Mouse (Mus musculus): ENCODE data around the gene Hspbp1. TPM values are rescaled to one million over a fixed set of nuclear protein-coding genes. Genes with fewer than 3 reads are reported as not detected.

Hspbp1 gene
- polyA plus RNA-seq, 1 experiment from 2014 or later, result 112 TPM

DNA sequence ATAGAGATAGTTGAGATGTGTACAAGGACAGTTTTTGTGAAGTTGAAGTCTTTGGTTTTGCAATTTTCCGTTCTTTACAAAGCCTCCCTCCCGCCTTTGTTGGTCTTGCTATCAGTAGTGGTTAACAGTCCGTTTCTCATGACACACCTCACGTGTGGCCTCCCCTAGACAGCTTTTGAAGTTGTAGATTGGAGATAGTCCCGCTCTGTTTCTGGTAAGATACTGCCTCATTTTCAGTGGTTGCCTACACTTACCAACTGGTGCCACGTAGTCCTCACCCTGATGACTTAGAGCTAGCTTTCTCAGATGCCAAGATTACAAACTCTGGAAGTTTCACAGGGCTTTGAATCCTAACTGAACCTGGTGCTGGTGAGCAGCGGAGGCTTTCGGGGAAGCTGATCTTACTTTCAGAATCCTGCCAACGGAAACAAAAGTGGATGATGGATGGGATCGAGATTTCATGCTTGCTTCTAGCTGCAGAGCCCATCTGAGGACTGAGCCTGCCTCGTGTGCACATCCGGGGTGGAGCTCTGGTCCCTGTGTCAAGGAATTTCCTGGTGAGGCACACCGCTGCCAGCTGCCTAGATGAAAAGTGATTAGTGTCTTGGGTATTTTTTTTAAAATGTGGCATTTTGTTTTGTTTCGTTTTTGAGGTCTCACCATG, 71.0 kb downstream of the Hspbp1 start:
- H3K9me3 ChIP-seq (ENCODE audit: control insufficient read depth, low read length), result no peaks in the 10 kb centered on the region
- no peaks in the 10 kb centered on the region for H3K27me3 ChIP-seq (ENCODE audit: control insufficient read depth, insufficient read depth, low read length)
- H3K4me1 ChIP-seq (replicated peaks; ENCODE audit: control insufficient read depth, insufficient read depth, low read length), result no peaks in the 10 kb centered on the region
- no peaks in the 10 kb centered on the region for H3K36me3 ChIP-seq (ENCODE audit: control insufficient read depth, insufficient read depth, low read length)
- no peak overlapping the region for H3K27ac ChIP-seq (ENCODE audit: low read depth, low read length)
- H3K4me2 ChIP-seq (replicated peaks; ENCODE audit: low read depth, low read length), result no peak overlapping the region
- H3K4me3 ChIP-seq (ENCODE audit: low read depth, low read length), result no peak overlapping the region
- no peak for ATAC-seq (ENCODE audit: low FRiP score)
- peak; percentile 20 for DNase-seq (ENCODE audit: low spot score)
- 60% methylated on average over 14 of the region's 14 CpGs for WGBS
- H3K9ac ChIP-seq (ENCODE audit: low read depth, low read length), result no peak overlapping the region

DNA sequence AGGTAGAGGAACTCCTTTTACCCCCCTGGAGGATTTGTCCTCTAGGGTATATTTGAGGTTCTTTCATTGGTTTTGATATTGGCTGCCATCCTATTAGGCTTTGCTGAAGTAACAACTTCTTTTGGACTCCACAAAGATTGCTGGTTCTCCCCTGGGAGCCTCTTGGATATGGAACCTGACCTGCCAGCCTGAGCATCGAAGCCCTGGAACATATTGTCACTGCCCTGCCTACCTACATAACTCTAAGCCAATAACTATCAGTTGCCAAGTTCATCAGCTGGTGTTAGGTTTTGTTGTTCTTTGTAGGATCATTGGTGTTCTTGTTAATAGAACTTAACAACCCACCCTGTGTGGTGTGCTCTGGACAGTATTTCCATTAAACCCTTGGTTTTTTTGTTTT, 71.9 kb downstream of the Hspbp1 start:
- H3K4me2 ChIP-seq (replicated peaks; ENCODE audit: low read depth, low read length), result no peak overlapping the region
- H3K4me3 ChIP-seq (ENCODE audit: low read depth, low read length), result no peak overlapping the region
- H3K27me3 ChIP-seq (ENCODE audit: control insufficient read depth, insufficient read depth, low read length), result no peaks in the 10 kb centered on the region
- H3K27ac ChIP-seq (ENCODE audit: low read depth, low read length), result no peak overlapping the region
- no peak for DNase-seq (ENCODE audit: low spot score)
- no peak for ATAC-seq (ENCODE audit: low FRiP score)
- H3K4me1 ChIP-seq (replicated peaks; ENCODE audit: control insufficient read depth, insufficient read depth, low read length), result no peaks in the 10 kb centered on the region
- no peaks in the 10 kb centered on the region for H3K9me3 ChIP-seq (ENCODE audit: control insufficient read depth, low read length)
- no peaks in the 10 kb centered on the region for H3K36me3 ChIP-seq (ENCODE audit: control insufficient read depth, insufficient read depth, low read length)
- no peak overlapping the region for H3K9ac ChIP-seq (ENCODE audit: low read depth, low read length)
- WGBS, result 60% methylated on average over 1 of the region's 1 CpGs

DNA sequence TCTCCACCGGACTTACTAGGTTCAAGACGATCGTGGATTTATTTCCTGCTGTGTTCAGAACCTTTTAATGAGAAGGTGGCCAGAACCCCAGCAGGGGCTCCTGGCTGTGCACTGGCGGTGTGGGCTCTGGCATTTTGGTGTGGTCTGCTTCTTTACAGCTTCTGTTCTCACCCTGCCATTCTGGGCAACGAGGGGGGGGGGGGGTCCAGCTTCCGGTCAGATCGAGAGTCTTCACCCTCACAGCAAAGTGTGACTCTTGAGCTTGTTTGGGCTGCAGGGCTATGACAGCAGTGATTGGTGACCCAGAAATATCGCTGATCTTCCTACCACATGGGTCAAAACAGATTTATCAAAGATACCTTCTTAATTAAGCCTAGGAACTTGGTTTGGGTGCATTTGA, 72.5 kb downstream of the Hspbp1 start:
- Histone ChIP-seq H3K27ac (ENCODE audit: low read depth, low read length) (no peak overlapping the region), H3K9me3 (ENCODE audit: control insufficient read depth, low read length) (no peaks in the 10 kb centered on the region), H3K4me2 (replicated peaks; ENCODE audit: low read depth, low read length) (no peak overlapping the region; the same call in 1 of the 2 replicates), H3K36me3 (ENCODE audit: control insufficient read depth, insufficient read depth, low read length) (no peaks in the 10 kb centered on the region), H3K27me3 (ENCODE audit: control insufficient read depth, insufficient read depth, low read length) (no peaks in the 10 kb centered on the region), H3K4me1 (replicated peaks; ENCODE audit: control insufficient read depth, insufficient read depth, low read length) (no peaks in the 10 kb centered on the region), H3K9ac (ENCODE audit: low read depth, low read length) (no peak overlapping the region), H3K4me3 (ENCODE audit: low read depth, low read length) (no peak overlapping the region)
- DNase-seq (ENCODE audit: low spot score) (no peak), ATAC-seq (ENCODE audit: low FRiP score) (no peak)
- WGBS, result 65% methylated on average over 8 of the region's 8 CpGs

DNA sequence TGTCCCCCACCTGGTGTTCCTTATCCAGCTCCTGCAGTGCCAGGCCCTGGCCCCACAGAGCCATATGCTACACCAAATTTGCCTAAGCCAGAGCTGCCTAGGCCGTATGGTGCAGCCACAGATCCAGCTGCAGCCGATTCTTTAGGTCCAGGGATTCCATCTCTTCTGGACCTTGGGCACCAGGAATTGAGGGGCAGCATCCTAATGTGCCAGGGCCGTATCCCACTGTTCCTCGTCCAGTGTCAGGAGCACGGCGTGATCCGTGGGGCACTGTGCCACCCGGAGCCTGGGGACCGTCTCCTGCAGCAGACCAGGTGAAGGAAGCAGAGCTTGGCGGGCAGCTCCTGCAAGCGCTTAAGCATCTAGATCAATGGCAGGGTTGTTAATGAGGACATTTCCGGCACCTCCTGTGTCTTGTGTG, 72.9 kb downstream of the Hspbp1 start:
- DNase-seq (ENCODE audit: low spot score), result no peak
- 84% methylated on average over 12 of the region's 12 CpGs for WGBS
- no peak overlapping the region; the same call in 1 of the 2 replicates for H3K4me2 ChIP-seq (replicated peaks; ENCODE audit: low read depth, low read length)

DNA sequence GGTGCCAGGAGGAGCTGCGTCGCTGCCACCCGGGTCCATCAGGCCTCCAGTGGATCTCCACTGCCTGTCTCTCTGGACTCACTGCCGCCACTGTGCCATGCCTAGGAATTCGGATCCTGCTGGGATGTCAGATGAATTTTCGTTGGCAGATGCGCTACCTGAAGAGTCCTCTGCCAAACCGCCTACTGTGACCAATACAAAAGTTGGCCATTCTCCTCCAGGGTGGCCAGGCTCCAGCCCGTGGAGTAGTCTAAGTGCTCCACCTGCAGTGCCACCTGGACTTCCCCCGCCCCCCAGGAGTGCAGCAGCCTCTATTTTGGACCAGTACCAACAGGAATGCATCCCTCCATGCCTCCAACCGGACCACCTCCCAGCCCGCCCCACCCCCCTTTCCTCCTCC, 73.4 kb downstream of the Hspbp1 start:
- Histone ChIP-seq H3K4me1 (replicated peaks; ENCODE audit: control insufficient read depth, insufficient read depth, low read length) (no peaks in the 10 kb centered on the region), H3K9me3 (ENCODE audit: control insufficient read depth, low read length) (no peaks in the 10 kb centered on the region), H3K36me3 (ENCODE audit: control insufficient read depth, insufficient read depth, low read length) (no peaks in the 10 kb centered on the region), H3K9ac (ENCODE audit: low read depth, low read length) (no peak overlapping the region), H3K27me3 (ENCODE audit: control insufficient read depth, insufficient read depth, low read length) (no peaks in the 10 kb centered on the region), H3K4me2 (replicated peaks; ENCODE audit: low read depth, low read length) (no peak overlapping the region), H3K27ac (ENCODE audit: low read depth, low read length) (no peak overlapping the region), H3K4me3 (ENCODE audit: low read depth, low read length) (no peak overlapping the region)
- DNase-seq (ENCODE audit: low spot score) (no peak), ATAC-seq (ENCODE audit: low FRiP score) (no peak)
- WGBS, result 79% methylated on average over 12 of the region's 12 CpGs

More for the DNA sequence above, 72.9 kb downstream of the Hspbp1 start:
- Histone ChIP-seq H3K4me3 (ENCODE audit: low read depth, low read length) (no peak overlapping the region), H3K9me3 (ENCODE audit: control insufficient read depth, low read length) (no peaks in the 10 kb centered on the region), H3K27ac (ENCODE audit: low read depth, low read length) (no peak overlapping the region), H3K36me3 (ENCODE audit: control insufficient read depth, insufficient read depth, low read length) (no peaks in the 10 kb centered on the region), H3K4me1 (replicated peaks; ENCODE audit: control insufficient read depth, insufficient read depth, low read length) (no peaks in the 10 kb centered on the region), H3K27me3 (ENCODE audit: control insufficient read depth, insufficient read depth, low read length) (no peaks in the 10 kb centered on the region), H3K9ac (ENCODE audit: low read depth, low read length) (no peak overlapping the region)
- ATAC-seq (ENCODE audit: low FRiP score), result no peak

Other genes starting within 250 kb of the Hspbp1 start
- gene Rdh13, start 239.4 kb downstream of the Hspbp1 start, polyA plus RNA-seq (2014; fragmentation: Nextera tagmentation; extraction: Ambion mirVana), result 28.3 and 29.1 TPM in 2 replicates
- gene Eps8l1, start 224.4 kb downstream of the Hspbp1 start, polyA plus RNA-seq (2014; fragmentation: Nextera tagmentation; extraction: Ambion mirVana), result 4.6 and 4.9 TPM in 2 replicates
- 38.8 and 44.0 TPM in 2 replicates for gene Ppp1r12c, start 183.4 kb downstream of the Hspbp1 start, polyA plus RNA-seq (2014; fragmentation: Nextera tagmentation; extraction: Ambion mirVana)
- 18.1 and 27.4 TPM in 2 replicates for gene Tnnt1, start 168.7 kb downstream of the Hspbp1 start, polyA plus RNA-seq (2014; fragmentation: Nextera tagmentation; extraction: Ambion mirVana)
- 1.8 and 2.5 TPM in 2 replicates for gene Tnni3, start 160.8 kb downstream of the Hspbp1 start, polyA plus RNA-seq (2014; fragmentation: Nextera tagmentation; extraction: Ambion mirVana)
- 1.2 and 1.3 TPM in 2 replicates for gene Dnaaf3, start 152.6 kb downstream of the Hspbp1 start, polyA plus RNA-seq (2014; fragmentation: Nextera tagmentation; extraction: Ambion mirVana)
- 14.3 and 15.2 TPM in 2 replicates for gene Syt5, start 137.5 kb downstream of the Hspbp1 start, polyA plus RNA-seq (2014; fragmentation: Nextera tagmentation; extraction: Ambion mirVana)
- gene Ptprh, start 81.0 kb downstream of the Hspbp1 start, polyA plus RNA-seq (2014; fragmentation: Nextera tagmentation; extraction: Ambion mirVana), result 0.11 TPM in 1 of 2 replicates, not detected in the other
- gene Tmem86b, start 53.6 kb downstream of the Hspbp1 start, polyA plus RNA-seq (2014; fragmentation: Nextera tagmentation; extraction: Ambion mirVana), result 3.2 and 3.3 TPM in 2 replicates
- gene Ppp6r1, start 26.0 kb downstream of the Hspbp1 start, polyA plus RNA-seq (2014; fragmentation: Nextera tagmentation; extraction: Ambion mirVana), result 6.0 and 8.1 TPM in 2 replicates
- 3.1 and 5.1 TPM in 2 replicates for gene Brsk1, start 5.5 kb upstream of the Hspbp1 start, polyA plus RNA-seq (2014; fragmentation: Nextera tagmentation; extraction: Ambion mirVana)
- 0.22 and 0.26 TPM in 2 replicates for gene Tmem150b, start 40.2 kb upstream of the Hspbp1 start, polyA plus RNA-seq (2014; fragmentation: Nextera tagmentation; extraction: Ambion mirVana)
- 64.3 and 69.2 TPM in 2 replicates for gene Kmt5c, start 55.0 kb upstream of the Hspbp1 start, polyA plus RNA-seq (2014; fragmentation: Nextera tagmentation; extraction: Ambion mirVana)
- gene Cox6b2, start 68.0 kb upstream of the Hspbp1 start, polyA plus RNA-seq (2014; fragmentation: Nextera tagmentation; extraction: Ambion mirVana), result 28.0 and 28.5 TPM in 2 replicates
- not detected in 2 replicates for gene Fam71e2, start 86.2 kb upstream of the Hspbp1 start, polyA plus RNA-seq (2014; fragmentation: Nextera tagmentation; extraction: Ambion mirVana)
- 0.08 and 0.14 TPM in 2 replicates for gene Il11, start 97.8 kb upstream of the Hspbp1 start, polyA plus RNA-seq (2014; fragmentation: Nextera tagmentation; extraction: Ambion mirVana)
- gene Tmem190, start 97.9 kb upstream of the Hspbp1 start, polyA plus RNA-seq (2014; fragmentation: Nextera tagmentation; extraction: Ambion mirVana), result not detected in 2 replicates
- 0.78 and 0.93 TPM in 2 replicates for gene Tmem238, start 104.6 kb upstream of the Hspbp1 start, polyA plus RNA-seq (2014; fragmentation: Nextera tagmentation; extraction: Ambion mirVana)
- 186 and 191 TPM in 2 replicates for gene Rpl28, start 107.8 kb upstream of the Hspbp1 start, polyA plus RNA-seq (2014; fragmentation: Nextera tagmentation; extraction: Ambion mirVana)
- gene Ube2s, start 127.5 kb upstream of the Hspbp1 start, polyA plus RNA-seq (2014; fragmentation: Nextera tagmentation; extraction: Ambion mirVana), result 400 and 452 TPM in 2 replicates
- gene Shisa7, start 159.6 kb upstream of the Hspbp1 start, polyA plus RNA-seq (2014; fragmentation: Nextera tagmentation; extraction: Ambion mirVana), result 2.9 and 4.1 TPM in 2 replicates
- 2.5 and 2.9 TPM in 2 replicates for gene Isoc2b, start 185.2 kb upstream of the Hspbp1 start, polyA plus RNA-seq (2014; fragmentation: Nextera tagmentation; extraction: Ambion mirVana)
- 1.1 TPM in 2 replicates for gene Isoc2a, start 192.1 kb upstream of the Hspbp1 start, polyA plus RNA-seq (2014; fragmentation: Nextera tagmentation; extraction: Ambion mirVana)
- 0.11 TPM in 1 of 2 replicates, not detected in the other for gene Gm36210, start 221.4 kb upstream of the Hspbp1 start, polyA plus RNA-seq (2014; fragmentation: Nextera tagmentation; extraction: Ambion mirVana)
- gene Zfp628, start 230.1 kb upstream of the Hspbp1 start, polyA plus RNA-seq (2014; fragmentation: Nextera tagmentation; extraction: Ambion mirVana), result 4.0 and 4.2 TPM in 2 replicates
- gene Nat14, start 237.0 kb upstream of the Hspbp1 start, polyA plus RNA-seq (2014; fragmentation: Nextera tagmentation; extraction: Ambion mirVana), result 7.1 and 7.3 TPM in 2 replicates
- gene Ssc5d, start 240.7 kb upstream of the Hspbp1 start, polyA plus RNA-seq (2014; fragmentation: Nextera tagmentation; extraction: Ambion mirVana), result 1.1 and 1.4 TPM in 2 replicates